Mouse (Mus musculus): ENCODE measurements around the gene Prss33.

Prss33 gene

GRCm38 (mm10) chr17:23785561-23786471 is 50.0 kb downstream of the Prss33 start, which contains the start of gene Flywch2:
Gene Flywch2 (minus strand): TSS chr17:23786081.
- DNase-seq (ENCODE audit: low spot score) = peak; percentile 70

DNA sequence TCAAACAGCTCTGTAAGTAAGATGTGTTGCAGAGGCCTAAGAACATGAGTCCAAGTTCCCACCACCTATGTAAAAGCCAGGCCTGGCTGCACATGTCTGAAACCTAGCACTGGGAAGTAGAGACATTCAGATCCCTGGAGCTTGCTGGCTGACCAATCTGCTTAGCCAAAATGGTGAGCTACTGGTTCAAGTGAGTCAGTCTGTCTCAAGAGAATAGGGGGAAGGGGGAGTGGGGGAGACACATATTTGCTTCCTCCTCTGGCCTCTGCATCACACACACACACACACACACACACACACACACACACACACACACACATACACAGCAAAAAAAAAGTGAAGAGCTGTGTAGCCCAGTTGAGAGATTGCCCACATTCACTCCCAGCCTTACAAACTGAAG is 52.5 kb downstream of the Prss33 start:
- DNase-seq (ENCODE audit: low spot score) = no peak

All from urinary bladder, postnatal 25 days (tissue).